Mouse (Mus musculus): ENCODE results near the gene Tmem25. TPM values are rescaled to one million over a fixed set of nuclear protein-coding genes. Genes with fewer than 3 reads are reported as not detected.

The Tmem25 gene
- 10 to 100 TPM; 43.3 to 51.6 TPM for total RNA-seq (2021)

DNA sequence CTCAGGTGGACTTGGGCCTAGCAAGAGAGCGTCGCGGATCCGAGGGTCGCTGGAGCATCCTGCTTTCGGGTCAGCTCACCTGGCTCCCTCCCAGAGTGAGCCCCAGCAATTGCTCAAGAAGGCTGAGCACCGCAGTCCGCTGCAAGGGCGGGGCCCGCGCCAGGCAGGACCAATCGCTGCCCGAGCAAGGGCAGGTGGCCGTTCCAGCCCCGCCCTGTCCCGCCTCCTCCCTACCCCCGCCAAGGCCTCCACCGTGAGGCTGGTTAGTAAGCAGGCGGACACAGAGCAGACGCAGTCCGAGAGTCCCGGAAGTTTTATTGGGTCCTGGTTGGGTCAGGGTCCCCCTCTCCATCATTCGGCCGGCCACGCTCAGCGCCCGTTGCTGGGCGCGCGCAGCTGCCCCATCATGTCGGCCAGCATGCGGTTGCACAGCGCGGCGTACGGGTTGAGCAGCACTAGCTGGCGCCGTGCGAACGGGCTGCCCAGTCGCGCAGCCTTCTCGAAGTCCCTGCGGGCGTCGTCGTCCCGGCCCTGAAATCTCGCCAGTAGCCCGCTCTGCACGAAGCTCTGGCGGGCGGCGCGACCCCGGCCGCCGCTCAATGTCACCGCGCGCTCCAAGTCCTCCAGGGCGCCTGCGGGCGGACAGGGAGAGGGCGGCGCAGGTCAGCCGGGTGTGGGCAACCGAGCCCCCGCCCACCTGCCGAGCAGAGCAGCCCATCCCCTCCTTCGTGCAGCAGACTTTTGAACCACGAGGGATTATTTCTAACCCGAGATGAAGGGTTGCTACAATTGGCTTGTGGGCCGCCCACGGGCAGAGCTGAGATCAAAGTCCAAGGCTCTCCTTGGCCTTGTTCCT lies at the start of gene Tmem25:
TSS of gene Tmem25 (minus strand) at position 206 of the 856 bp plus-strand sequence.
- peak; percentile 87 to 88 for DNase-seq

DNA sequence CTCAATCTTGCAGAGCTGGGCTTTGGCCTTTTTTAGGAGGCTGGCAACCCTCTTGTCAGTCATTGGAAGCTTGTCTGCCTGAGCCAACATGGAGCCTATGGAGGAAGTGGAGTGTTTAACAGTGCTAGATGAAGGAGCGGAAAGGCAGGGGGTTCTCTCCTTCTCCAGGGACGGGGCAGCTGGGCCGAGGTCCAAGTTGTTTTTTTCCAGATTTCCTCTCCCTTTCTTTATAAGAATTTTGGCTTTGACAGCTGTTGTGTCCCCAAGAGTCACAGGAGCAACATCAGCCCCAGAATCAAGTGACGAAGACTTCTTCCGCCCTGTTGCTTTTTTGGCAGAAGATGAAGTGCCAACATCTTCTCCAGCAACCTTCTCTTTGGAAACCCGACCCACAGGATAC lies 48.3 kb upstream of the Tmem25 start:
- DNase-seq = no peak

DNA sequence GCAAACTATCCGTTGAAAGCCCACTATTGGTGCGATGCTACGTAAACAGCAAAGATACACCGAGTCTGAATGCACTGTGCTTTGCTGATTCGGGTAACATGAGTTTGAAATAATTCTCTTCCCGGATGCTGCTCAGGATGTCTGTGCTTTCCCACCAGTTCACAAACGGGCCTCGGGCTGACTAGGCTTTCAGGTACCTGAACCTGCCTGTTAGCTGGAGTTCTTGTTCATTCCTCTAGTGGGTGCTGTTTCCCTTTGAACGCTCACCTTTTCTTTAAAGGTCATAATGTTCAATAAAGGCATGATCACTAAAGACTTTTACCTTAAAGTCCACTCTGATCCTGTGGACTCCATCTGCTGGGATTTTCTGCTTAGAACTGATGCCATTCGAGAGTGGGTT lies 42.1 kb upstream of the Tmem25 start:
- no peak for DNase-seq

DNA sequence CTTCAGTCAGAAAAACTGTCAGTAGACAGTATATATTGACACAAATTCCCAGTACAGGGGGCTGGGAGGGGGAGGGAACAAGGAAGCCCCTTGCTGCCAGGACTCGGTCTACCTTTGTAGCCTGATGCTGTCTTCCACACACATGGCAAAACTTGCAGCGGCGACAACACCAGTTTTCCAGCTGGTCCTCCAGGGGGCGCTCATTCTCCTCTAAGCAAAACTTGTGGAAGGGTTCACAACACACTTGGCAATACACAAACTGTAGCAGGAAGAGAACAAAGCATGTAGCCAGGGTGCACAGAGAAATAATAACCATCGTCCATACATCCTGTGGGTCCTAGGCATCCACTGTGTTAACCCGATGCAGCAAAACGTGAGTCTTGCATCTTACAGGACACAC lies 37.3 kb upstream of the Tmem25 start:
- peak; percentile 66 for DNase-seq

DNA sequence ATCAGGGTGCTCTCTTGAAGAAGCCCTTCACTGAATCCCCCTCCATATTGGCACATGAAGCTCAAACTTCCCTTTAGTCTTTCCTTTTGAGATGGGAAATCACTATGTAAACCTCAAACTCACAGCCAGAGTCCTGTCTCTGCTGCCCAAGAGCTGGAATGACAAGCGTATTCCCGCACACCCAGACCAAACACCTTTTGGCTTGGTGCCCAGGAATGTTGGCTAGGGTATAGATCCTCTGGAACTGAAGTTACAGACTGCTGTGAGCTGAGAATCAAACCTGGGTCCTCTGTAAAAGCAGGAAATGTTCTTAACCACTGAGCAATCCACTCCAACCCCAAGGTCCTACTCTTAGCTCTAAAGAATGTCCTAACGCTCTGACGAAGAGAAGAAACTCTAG lies 33.2 kb upstream of the Tmem25 start:
- DNase-seq = no peak

DNA sequence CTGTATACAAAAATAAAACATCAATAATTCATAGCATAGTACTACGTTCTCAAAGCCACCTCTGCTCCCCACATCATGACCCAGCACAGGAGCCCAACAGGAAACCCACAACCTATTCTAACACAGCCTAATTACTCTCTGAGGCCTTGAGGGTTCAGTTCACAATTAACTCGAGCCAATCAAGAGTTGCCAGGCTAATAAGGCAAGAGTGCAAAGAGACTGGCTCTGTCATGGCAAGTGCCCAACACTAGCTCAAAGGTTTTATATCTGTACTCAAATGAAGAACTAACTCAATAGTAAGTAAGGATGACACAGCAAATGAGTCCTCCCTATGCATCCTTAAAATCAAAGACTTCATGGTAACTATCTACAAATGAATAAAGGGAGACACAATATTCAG lies 31.4 kb upstream of the Tmem25 start:
- no peak for DNase-seq

DNA sequence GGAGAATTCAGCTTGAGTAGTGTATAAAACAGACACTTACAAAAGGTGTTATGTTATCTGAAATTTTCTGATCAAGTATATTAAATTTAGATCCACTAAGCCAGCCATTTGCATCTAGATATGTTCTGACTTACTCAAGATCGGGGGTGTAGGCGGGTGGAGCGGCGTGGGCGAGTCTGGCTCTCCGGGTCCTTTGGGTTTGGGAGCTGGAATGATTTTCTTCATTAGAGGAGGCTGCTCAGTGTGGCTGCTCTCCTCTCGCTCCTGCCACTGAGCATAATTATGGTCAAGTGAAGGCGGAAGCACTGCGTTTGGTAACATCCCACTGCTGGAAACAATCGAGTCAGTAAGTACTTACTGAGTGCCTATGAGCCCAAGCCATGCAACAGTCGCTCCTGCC lies 29.8 kb upstream of the Tmem25 start:
- no peak for DNase-seq

DNA sequence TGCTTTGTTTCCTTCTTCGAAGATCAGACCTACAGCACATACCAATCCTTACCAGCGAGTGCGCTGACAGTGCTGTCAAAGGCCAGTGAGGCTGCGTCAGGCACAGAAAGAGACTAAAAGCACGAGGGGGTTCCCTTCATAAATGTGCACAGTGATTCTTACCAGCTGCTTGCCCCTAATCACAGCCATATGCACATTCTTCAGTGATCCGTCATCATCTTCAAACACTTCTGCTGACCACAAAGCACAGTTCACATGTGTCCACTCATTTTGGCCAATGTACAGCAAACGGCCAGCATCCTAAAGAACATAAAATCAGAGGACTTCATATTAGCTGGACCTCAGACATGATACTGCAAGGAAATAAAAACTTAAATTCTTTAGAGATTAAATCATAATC lies 27.6 kb upstream of the Tmem25 start:
- DNase-seq = no peak

DNA sequence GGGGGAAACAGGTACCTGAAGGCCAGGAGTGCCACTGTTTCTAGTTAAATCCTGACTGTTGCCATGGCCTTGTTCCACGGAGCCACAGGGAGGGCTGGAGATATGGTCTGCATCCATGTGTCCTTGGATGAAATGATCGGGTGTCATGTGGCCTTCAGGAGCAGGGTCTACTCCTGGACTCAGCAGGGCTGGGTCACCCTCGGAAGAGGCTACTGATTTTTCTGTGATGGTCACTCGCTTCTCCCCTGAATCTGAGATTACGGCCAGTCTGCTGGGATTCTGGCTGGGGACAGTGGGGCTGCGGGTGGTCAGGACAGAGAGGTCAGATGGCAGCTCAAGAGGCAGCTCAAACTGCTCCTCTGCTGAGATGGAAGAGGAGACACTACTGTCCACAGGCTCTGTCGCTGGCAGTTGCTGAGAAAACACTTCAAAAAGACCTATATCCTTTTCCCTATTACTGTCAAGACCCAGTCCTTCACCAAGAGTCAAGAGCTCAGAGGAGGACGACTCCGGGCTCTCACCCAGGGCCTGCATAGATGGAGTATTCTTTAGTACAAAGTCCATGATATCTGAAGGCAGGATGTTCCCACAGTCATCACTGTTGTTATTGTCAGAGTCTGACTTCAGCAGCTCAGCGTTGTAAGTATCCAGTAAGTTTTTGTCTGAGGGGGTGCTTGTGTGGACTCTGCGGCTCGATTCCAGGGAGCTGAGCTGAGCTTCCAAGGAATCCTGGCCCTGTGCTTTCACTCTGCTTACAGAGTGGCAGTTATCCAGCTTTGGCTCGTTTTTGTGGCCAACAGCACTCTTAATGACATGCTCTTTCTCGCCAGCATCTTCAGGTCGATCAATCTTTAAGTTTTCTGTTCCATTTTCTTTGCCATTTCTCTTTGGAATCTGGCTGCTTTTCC lies 21.1 kb upstream of the Tmem25 start:
- no peak for DNase-seq

DNA sequence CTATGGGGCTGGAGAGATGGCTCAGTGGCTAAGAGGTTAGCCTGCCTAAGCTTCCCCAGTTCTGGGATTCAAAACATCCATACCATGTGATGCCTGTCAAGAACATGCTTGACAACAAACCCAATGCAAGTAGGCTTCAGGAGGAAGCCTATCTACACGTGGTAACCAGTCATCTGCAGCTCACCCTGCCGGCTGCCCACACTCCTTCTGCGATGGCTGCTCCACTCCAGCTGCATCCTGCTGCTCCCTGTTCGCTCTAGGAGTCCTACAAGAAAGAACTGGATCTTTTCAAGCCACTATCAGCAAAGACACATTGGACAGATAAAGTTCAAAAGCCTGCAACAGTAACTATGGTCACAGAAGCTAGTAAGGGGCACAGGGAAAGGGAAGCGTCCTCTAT lies 18.4 kb upstream of the Tmem25 start:
- DNase-seq = peak in 1 of 2 experiments; percentile 47

DNA sequence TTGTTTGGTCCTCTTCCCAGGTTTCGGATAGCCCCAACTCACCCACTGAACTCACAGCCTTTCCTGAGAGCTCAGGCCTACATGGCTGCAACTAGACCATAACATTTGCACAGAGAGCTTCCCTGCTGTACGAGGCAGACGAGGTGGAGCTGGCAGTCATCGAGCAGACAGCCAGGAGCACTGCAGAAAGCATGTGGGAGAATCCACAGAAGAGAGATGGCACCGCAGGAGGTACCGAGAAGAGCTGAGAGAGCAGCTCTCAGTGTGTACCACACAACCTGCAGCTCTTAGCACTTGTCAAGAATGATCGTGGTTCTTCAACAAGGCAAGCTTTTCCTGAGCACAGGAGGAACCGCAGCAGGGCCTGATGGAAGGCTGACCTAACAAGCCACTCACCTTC lies 15.1 kb upstream of the Tmem25 start:
- DNase-seq = no peak

DNA sequence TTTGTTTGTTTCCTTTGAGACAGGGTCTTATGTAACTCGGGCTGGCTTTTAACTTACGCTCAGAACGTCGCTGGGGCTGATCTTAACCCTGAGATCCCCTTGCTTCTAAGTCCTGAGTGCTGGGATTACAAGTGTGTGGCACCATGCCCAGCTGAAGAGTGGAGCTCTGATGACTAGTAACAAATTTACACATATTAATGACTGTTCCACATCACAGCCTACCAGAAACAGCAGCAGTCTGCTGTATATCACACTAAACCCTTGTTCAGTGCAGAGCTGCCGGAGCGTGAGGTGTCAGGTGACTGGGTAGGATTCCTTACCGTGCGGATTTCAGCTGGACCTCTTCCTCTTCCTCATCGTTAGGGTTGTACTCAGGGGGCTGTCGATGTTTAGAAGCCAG lies 11.2 kb upstream of the Tmem25 start:
- no peak for DNase-seq

DNA sequence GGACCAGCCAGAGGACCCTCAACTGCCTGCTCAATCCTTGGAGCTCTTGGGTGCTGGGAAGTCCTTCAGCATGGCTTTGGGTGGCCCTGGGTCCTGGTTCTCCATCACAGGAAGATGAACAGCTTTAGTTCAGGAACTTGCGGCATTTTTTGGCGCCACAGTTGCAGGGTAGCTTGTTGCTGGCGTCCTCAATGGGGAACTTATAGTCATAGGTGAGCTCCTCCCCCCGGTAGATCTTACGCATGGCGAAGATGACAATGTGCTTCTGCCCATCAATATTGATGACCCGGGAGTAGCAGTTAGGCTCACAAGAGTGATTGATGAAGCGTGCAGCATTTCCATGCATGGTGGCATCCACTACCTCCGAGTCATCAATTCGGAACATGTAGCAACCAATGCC lies 8.7 kb upstream of the Tmem25 start:
- DNase-seq = no peak

DNA sequence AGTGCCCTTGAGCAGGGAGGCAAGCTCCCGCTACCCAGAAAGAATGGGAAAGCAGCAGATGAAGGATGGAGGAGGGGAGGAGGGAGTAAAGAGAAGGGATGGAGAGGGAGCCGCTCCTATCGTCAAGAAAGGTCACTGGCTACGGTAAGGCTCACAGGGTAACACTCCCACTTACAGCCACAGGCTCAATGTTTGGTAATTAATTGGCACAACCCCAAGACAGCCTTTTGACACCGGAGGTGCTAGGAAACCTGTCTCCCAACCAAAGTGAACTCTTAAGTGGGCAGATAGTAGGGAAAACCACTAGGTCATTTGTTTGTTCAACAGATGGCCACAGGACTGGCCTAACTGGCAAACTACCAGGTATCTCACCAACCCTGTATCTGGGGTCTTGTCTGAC lies 8.0 kb upstream of the Tmem25 start:
- no peak for DNase-seq

DNA sequence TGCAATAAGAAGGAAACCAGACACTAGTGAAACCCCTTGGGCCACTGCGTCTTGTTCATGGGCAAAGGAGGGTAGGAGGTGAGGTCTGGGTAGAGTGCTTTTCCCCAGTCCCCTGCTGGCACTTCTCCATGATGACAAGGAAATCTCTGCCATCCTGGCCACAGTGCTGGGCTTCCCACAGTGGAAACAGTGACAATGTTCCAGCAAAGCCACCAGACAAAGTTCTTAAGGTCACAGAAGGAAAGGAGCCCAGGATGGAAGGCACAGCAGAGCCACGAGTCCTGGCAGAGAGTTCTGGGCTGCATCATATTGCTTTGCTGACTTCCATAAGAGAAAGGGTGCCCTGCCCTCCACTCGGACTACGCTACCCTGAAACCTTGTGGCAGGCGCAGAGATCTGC lies 6.4 kb upstream of the Tmem25 start:
- no peak for DNase-seq

DNA sequence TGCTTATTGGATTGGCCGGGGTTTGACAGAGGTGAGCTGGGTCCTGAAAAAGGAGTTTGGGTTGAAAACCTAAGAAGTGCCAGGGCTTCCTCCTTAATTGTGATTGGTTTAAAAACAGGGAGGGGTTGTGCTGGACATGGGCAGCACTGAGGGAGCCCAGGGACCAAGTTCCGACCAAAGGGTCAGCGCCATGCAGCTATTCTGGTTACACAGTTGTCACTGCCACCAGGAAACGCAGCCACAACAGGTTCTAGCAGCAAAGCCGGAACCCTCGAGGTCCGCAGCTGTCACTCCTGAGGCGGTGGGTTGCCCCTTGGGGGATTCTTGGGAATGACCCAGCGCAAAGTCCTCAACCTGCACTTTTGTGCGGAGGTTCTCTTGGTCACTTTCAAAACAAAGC lies 5.6 kb upstream of the Tmem25 start:
- no peak for DNase-seq

DNA sequence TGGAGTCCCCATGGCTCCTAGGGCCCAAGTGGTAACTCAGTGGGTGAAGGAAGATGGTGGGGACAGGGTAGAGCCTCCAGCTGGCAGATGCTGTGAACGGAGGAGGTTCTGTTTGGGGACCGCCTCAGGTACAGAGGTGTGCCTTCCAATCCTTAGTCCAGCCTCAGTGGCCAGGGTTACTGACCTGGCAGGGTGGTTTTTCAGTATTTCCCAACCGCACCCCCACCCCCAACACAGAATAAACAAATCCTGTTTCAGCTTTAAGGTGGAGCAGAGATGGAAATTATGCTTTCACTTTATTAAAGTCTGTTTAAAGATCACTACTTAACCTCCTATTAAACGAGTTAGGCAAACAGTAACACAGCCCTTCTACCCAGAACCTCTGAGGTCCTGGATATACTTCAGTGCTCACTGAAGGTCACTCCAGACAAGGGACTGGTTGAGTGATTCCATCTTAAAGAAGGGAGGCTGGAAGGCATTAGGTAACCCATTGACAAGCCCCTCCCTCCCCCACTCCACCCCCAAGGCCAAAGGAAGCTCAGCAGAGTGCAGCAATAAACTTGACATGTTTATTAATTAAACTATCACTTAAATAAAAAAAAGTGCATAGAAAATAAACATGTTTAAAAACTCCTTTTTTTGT lies 3.8 kb upstream of the Tmem25 start, which contains the start of gene Ttc36:
TSS of gene Ttc36 (minus strand) at position 265 of the 643 bp plus-strand sequence.
- DNase-seq = no peak

DNA sequence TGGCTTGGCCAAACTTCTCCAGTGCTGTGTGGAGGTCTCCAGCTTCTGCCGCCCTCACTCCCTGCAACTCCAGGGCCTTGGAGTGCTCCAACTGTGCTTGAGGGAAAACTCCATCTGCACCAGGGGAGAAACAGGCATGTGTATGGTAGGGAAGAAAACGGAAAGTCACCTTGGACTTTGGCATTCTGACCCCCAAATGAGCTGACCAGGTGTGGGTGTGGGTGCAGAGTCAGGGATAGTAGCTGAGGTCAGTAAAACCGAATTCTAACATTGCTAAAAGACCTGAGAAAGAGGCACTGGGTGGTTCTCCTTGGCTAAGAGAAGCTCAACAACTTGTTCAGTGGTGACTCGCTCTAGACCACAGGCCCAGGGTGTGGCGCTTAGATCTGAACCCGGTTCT lies 2.6 kb upstream of the Tmem25 start:
- no peak for DNase-seq

DNA sequence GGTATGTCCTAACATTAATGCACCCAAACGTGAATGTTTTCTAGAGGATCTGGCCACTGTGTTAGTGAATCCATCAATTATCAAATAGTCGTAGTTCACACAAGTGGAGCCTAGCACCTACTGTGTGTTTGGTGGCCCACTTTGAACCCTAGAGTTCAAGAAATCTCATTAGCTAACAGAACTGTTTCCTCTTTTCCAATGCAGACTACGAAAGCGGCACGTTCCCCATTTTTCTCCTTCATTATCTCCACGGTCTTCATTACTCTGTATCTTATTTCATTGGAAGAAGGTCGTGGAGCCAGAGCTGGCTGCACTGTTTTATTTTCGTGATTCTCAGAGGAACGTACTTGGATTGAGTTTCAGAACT lies 834 bp upstream of the Tmem25 start:
- no peak for DNase-seq

DNA sequence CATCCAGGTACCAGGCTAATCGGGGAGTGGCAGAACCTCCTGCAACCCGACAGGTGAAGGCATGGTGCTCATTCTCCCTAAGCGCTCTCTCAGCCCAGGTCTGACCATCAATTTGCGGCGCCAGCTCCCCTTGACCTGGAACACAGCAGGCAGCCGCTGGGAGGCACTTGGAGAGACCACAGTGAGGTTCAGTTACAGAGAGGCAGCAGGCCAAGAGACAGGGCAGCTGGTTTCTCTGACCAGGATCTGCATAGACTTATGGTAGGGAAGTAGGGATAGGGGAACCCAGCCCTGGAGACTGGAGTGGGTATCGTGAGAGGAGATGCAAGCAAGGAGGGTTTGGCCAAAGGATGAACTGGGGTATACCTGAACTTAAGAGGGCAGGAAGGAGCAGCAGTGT lies 809 bp downstream of the Tmem25 start:
- no peak for DNase-seq

DNA sequence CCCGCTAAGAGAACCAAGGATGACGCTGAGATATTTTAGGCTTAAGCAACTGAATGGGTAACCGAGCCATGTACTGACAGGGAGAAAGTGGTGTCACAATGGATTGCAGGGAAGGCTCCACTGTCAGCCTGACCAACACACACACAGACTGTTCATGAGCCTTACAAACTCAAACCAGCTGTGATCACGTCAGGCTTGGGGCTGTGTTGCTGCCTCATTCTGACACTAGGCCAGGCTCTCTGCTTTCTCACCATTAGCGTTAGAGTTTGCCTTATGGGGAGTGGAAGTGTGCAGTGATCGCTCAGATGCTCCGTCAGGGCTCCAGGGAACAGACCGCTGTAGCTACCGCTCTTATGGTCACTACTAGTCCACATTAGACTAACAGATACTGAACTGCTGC lies 6.3 kb downstream of the Tmem25 start:
- DNase-seq = no peak

DNA sequence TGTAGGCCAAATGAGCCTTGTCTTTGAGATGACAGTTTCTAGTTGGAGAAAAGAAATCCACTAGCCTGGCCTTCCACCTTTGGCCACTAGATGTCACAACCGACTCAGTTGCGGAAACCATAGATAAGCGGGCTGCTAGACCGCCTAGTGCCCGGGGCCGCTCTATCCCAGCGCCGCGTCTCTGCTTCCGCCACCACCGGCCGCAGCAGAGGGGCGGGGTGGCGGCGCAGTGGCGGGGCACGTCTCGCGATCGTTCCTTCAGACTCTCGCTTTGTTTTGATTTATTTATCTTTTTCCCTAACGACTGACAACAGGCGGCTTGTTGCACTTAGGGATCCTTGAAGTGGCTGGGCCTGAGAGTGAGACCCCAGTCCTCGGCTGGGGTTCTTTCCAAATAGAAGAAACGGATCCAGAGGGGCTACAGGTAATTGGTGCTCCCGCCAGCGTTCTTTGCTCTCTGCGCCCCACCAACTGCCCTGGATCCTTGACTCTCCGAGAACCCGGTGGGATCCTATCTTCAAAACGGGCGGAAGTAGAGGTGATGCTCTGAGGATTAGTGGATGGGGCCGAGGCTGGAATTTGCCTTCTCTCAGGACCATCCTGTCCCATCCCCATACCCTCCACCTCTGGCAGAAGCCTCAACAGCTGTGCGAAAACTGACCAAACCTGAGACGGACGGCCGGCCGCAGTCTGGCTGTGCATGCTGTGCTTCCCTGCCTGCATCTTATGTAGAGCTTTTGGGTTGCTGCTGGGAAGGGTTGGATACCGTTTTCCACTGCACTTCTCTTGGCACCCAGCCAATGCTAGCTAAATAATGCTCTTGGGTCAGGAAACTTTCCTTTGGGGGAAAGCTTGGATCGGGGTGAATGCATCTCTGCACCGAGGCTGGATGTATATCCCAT lies 26.1 kb downstream of the Tmem25 start:
- peak; percentile 89 to 90 for DNase-seq
